Mouse (Mus musculus): ENCODE measurements at regions not wholly inside any gene's neighbourhood (a gene's known extent, or its start where the extent isn't known, plus 50 kb on each side); places are given as distances from the start of the nearest gene placed in this dataset.

DNA sequence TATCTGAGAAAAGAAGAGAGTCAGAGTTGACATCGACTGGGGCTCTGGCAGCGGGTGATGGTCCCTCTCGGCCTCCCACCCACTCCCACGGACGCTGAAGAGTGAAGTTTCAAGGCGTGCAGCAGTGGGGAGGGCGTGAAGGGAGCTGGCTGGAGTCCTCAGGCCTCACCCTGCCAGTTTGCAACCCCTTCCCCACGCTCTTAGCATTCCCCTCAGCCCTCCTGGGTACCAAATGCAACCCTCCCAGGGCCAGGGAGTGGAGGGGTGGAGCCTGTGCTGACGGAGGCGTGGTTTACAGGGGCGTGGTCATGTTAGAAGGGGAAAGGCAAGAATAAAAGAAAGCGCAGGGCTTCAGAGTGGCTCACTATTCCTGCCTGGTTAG lies 136.3 kb downstream of the 2410131K14Rik start:
- peak overlapping the region; percentile 34 for H3K4me3 ChIP-seq (ENCODE audit: low read depth, low read length)
- peak overlapping the region; percentile 70 for H3K4me2 ChIP-seq (ENCODE audit: low read depth, low read length)
- H3K9me3 ChIP-seq (ENCODE audit: control insufficient read depth, low read length), result no peaks in the 10 kb centered on the region
- H3K9ac ChIP-seq (replicated peaks; ENCODE audit: low read depth, low read length), result peak overlapping the region; percentile 48; the same call in 1 of the 2 replicates
- peak; percentile 68 for ATAC-seq (ENCODE audit: low read depth)
- H3K27me3 ChIP-seq (ENCODE audit: control insufficient read depth, insufficient read depth, low read length), result no peaks in the 10 kb centered on the region
- H3K36me3 ChIP-seq (ENCODE audit: control insufficient read depth, insufficient read depth, low read length), result no peaks in the 10 kb centered on the region
- H3K4me1 ChIP-seq (ENCODE audit: control insufficient read depth, insufficient read depth, low read length), result peaks cover 21% of the 10 kb centered on the region; the same call in 1 of the 2 replicates
- peak overlapping the region; percentile 88 for H3K27ac ChIP-seq (ENCODE audit: low read depth, low read length)
- WGBS, result under 1% methylated on average over 12 of the region's 12 CpGs

GRCm38 (mm10) chr5:118386126-118386525 lies 141.1 kb downstream of the 2410131K14Rik start:
- Histone ChIP-seq H3K9me3 (ENCODE audit: control insufficient read depth, low read length) (no peaks in the 10 kb centered on the region), H3K27me3 (ENCODE audit: control insufficient read depth, insufficient read depth, low read length) (no peaks in the 10 kb centered on the region), H3K4me1 (ENCODE audit: control insufficient read depth, insufficient read depth, low read length) (peaks cover 5% of the 10 kb centered on the region; the same call in 1 of the 2 replicates), H3K4me2 (ENCODE audit: low read depth, low read length) (no peak overlapping the region), H3K36me3 (ENCODE audit: control insufficient read depth, insufficient read depth, low read length) (no peaks in the 10 kb centered on the region), H3K9ac (replicated peaks; ENCODE audit: low read depth, low read length) (no peak overlapping the region), H3K4me3 (ENCODE audit: low read depth, low read length) (no peak overlapping the region), H3K27ac (ENCODE audit: low read depth, low read length) (no peak overlapping the region)
- 78% methylated on average over 4 of the region's 4 CpGs for WGBS
- ATAC-seq (ENCODE audit: low read depth), result no peak

- H3K36me3 ChIP-seq (ENCODE audit: control insufficient read depth, insufficient read depth, low read length), result no peaks in the 10 kb centered on the region
- H3K27me3 ChIP-seq (ENCODE audit: control insufficient read depth, insufficient read depth, low read length), result no peaks in the 10 kb centered on the region
- no peak for ATAC-seq (ENCODE audit: low read depth)
- no peak overlapping the region for H3K4me2 ChIP-seq (ENCODE audit: low read depth, low read length)
- H3K27ac ChIP-seq (ENCODE audit: low read depth, low read length), result no peak overlapping the region
- H3K9ac ChIP-seq (replicated peaks; ENCODE audit: low read depth, low read length), result no peak overlapping the region
- no peaks in the 10 kb centered on the region for H3K9me3 ChIP-seq (ENCODE audit: control insufficient read depth, low read length)
- H3K4me3 ChIP-seq (ENCODE audit: low read depth, low read length), result no peak overlapping the region
- WGBS, result 76% methylated on average over 6 of the region's 6 CpGs
- no peaks in the 10 kb centered on the region for H3K4me1 ChIP-seq (ENCODE audit: control insufficient read depth, insufficient read depth, low read length)
Measured at GRCm38 (mm10) chr5:118388419-118388818, 143.4 kb downstream of the 2410131K14Rik start.

DNA sequence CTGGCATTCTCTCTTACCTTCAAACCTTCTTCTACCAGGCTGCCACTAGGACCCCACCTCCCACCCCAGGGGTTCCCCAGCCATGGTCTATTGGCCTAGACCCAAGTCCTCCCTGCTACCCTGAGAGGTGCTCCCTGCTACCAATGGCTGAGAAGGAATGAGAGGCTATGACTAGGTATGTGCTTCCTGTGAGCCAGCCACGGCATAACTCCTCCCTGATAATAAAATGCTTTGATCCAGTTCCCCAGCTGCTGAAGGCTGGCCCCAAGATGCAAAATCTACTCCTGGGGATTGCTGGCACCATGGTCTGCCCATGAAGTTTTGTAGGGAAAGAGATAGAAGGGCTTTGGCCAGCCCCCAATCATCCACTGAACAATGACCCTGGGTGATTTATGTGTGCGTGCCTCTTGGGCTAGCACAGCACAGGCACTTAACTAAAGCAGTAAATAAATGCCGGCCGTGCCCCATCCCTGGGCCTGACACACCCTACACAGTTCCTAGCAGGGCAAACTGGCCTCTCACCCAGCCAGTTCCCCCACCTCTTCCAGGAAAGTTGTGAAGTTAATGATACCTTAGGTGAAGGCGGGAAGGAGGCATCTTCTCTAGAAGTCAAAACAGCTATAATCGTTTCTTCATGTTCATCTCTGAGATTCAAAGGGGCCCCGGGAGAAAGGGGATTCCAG lies 145.8 kb downstream of the 2410131K14Rik start:
- WGBS, result 56% methylated on average over 7 of the region's 7 CpGs
- ATAC-seq (ENCODE audit: low read depth), result no peak
- H3K9me3 ChIP-seq (ENCODE audit: control insufficient read depth, low read length), result no peaks in the 10 kb centered on the region
- H3K9ac ChIP-seq (replicated peaks; ENCODE audit: low read depth, low read length), result no peak overlapping the region
- no peaks in the 10 kb centered on the region for H3K36me3 ChIP-seq (ENCODE audit: control insufficient read depth, insufficient read depth, low read length)
- no peak overlapping the region for H3K27ac ChIP-seq (ENCODE audit: low read depth, low read length)
- H3K4me2 ChIP-seq (ENCODE audit: low read depth, low read length), result no peak overlapping the region
- H3K27me3 ChIP-seq (ENCODE audit: control insufficient read depth, insufficient read depth, low read length), result no peaks in the 10 kb centered on the region
- H3K4me3 ChIP-seq (ENCODE audit: low read depth, low read length), result no peak overlapping the region
- no peaks in the 10 kb centered on the region for H3K4me1 ChIP-seq (ENCODE audit: control insufficient read depth, insufficient read depth, low read length)

GRCm38 (mm10) chr5:118392932-118393487 lies 148.0 kb downstream of the 2410131K14Rik start:
- Histone ChIP-seq H3K36me3 (ENCODE audit: control insufficient read depth, insufficient read depth, low read length) (no peaks in the 10 kb centered on the region), H3K4me3 (ENCODE audit: low read depth, low read length) (no peak overlapping the region), H3K27me3 (ENCODE audit: control insufficient read depth, insufficient read depth, low read length) (no peaks in the 10 kb centered on the region), H3K27ac (ENCODE audit: low read depth, low read length) (no peak overlapping the region), H3K4me2 (ENCODE audit: low read depth, low read length) (no peak overlapping the region), H3K9me3 (ENCODE audit: control insufficient read depth, low read length) (no peaks in the 10 kb centered on the region), H3K9ac (replicated peaks; ENCODE audit: low read depth, low read length) (no peak overlapping the region), H3K4me1 (ENCODE audit: control insufficient read depth, insufficient read depth, low read length) (no peaks in the 10 kb centered on the region)
- 88% methylated on average over 8 of the region's 8 CpGs for WGBS
- ATAC-seq (ENCODE audit: low read depth), result no peak

GRCm38 (mm10) chr5:118394051-118394450 lies 149.0 kb downstream of the 2410131K14Rik start:
- no peak for ATAC-seq (ENCODE audit: low read depth)
- H3K4me3 ChIP-seq (ENCODE audit: low read depth, low read length), result no peak overlapping the region
- H3K9ac ChIP-seq (replicated peaks; ENCODE audit: low read depth, low read length), result no peak overlapping the region
- H3K4me1 ChIP-seq (ENCODE audit: control insufficient read depth, insufficient read depth, low read length), result no peaks in the 10 kb centered on the region
- H3K27me3 ChIP-seq (ENCODE audit: control insufficient read depth, insufficient read depth, low read length), result no peaks in the 10 kb centered on the region
- H3K9me3 ChIP-seq (ENCODE audit: control insufficient read depth, low read length), result no peaks in the 10 kb centered on the region
- no peak overlapping the region for H3K4me2 ChIP-seq (ENCODE audit: low read depth, low read length)
- 60% methylated on average over 5 of the region's 5 CpGs for WGBS
- H3K27ac ChIP-seq (ENCODE audit: low read depth, low read length), result no peak overlapping the region
- H3K36me3 ChIP-seq (ENCODE audit: control insufficient read depth, insufficient read depth, low read length), result no peaks in the 10 kb centered on the region

- no peaks in the 10 kb centered on the region for H3K36me3 ChIP-seq (ENCODE audit: control insufficient read depth, insufficient read depth, low read length)
- no peaks in the 10 kb centered on the region for H3K27me3 ChIP-seq (ENCODE audit: control insufficient read depth, insufficient read depth, low read length)
- peak overlapping the region; percentile 32 for H3K4me2 ChIP-seq (ENCODE audit: low read depth, low read length)
- no peaks in the 10 kb centered on the region for H3K4me1 ChIP-seq (ENCODE audit: control insufficient read depth, insufficient read depth, low read length)
- H3K4me3 ChIP-seq (ENCODE audit: low read depth, low read length), result no peak overlapping the region
- 8% methylated on average over 28 of the region's 28 CpGs for WGBS
- no peak overlapping the region for H3K27ac ChIP-seq (ENCODE audit: low read depth, low read length)
- no peak overlapping the region for H3K9ac ChIP-seq (replicated peaks; ENCODE audit: low read depth, low read length)
- no peaks in the 10 kb centered on the region for H3K9me3 ChIP-seq (ENCODE audit: control insufficient read depth, low read length)
- peak; percentile 49; the same call in 1 of the 2 replicates for ATAC-seq (ENCODE audit: low read depth)
Measured at GRCm38 (mm10) chr5:118396004-118396725, 151.1 kb downstream of the 2410131K14Rik start.

DNA sequence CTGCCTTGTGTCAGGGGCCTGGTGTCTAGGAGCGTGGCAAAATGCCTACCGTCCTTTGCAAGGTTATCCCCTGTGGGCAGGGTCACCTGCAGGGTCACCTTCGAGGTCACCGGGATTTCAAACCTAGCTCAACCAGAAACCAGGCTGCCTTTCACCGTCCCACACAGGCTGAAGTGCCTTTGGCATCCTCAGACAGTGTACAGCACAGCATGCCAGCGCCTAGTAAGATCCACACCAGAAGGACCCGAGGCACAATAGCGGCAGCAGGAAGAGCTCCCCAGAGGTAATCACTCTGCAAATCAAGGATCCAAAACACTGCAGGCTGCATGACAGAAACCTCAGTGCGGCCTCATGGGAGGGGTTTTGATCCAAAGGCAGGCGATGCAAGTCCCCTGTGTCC lies 155.9 kb downstream of the 2410131K14Rik start:
- Histone ChIP-seq H3K4me2 (ENCODE audit: low read depth, low read length) (no peak overlapping the region), H3K4me3 (ENCODE audit: low read depth, low read length) (no peak overlapping the region), H3K4me1 (ENCODE audit: control insufficient read depth, insufficient read depth, low read length) (no peaks in the 10 kb centered on the region), H3K36me3 (ENCODE audit: control insufficient read depth, insufficient read depth, low read length) (no peaks in the 10 kb centered on the region), H3K9ac (replicated peaks; ENCODE audit: low read depth, low read length) (no peak overlapping the region), H3K9me3 (ENCODE audit: control insufficient read depth, low read length) (no peaks in the 10 kb centered on the region), H3K27me3 (ENCODE audit: control insufficient read depth, insufficient read depth, low read length) (no peaks in the 10 kb centered on the region), H3K27ac (ENCODE audit: low read depth, low read length) (no peak overlapping the region)
- ATAC-seq (ENCODE audit: low read depth), result no peak
- WGBS, result 47% methylated on average over 10 of the region's 10 CpGs

GRCm38 (mm10) chr5:118404398-118404797 lies 156.1 kb upstream of the Med13l start:
- H3K4me2 ChIP-seq (ENCODE audit: low read depth, low read length), result no peak overlapping the region
- no peak for ATAC-seq (ENCODE audit: low read depth)
- no peaks in the 10 kb centered on the region for H3K9me3 ChIP-seq (ENCODE audit: control insufficient read depth, low read length)
- no peak overlapping the region for H3K4me3 ChIP-seq (ENCODE audit: low read depth, low read length)
- H3K4me1 ChIP-seq (ENCODE audit: control insufficient read depth, insufficient read depth, low read length), result peaks cover 4% of the 10 kb centered on the region; the same call in 1 of the 2 replicates
- H3K27me3 ChIP-seq (ENCODE audit: control insufficient read depth, insufficient read depth, low read length), result no peaks in the 10 kb centered on the region
- WGBS, result 83% methylated on average over 7 of the region's 7 CpGs
- H3K27ac ChIP-seq (ENCODE audit: low read depth, low read length), result no peak overlapping the region
- H3K36me3 ChIP-seq (ENCODE audit: control insufficient read depth, insufficient read depth, low read length), result no peaks in the 10 kb centered on the region
- no peak overlapping the region for H3K9ac ChIP-seq (replicated peaks; ENCODE audit: low read depth, low read length)
